Mouse (Mus musculus) lung, adult 2 months (tissue): Measurements from ENCODE around the gene Nxph4.

Experiments used
- CTCF ChIP-seq: fragments of 200-500 bp; IDR thresholded peaks from 2 replicates; pipeline ENCODE4 v1.5.1; 2011; ENCODE audit warnings: mild to moderate bottlenecking, low read length, control low read depth; ENCODE audit not compliant: insufficient read depth
- POLR2A ChIP-seq: fragments of 200-500 bp; IDR thresholded peaks from 2 replicates; pipeline ENCODE4 v1.6.1; 2011; ENCODE audit warnings: low read depth, mild to moderate bottlenecking, control low read depth, low read length, borderline replicate concordance; ENCODE audit errors: extremely low read depth

GRCm38 (mm10) chr10:127572281-127572680, 37.9 kb upstream of the Nxph4 start:
- TF ChIP-seq CTCF (no peak), POLR2A (no peak)
